Mouse (Mus musculus) heart, embryonic 11.5 days (tissue): Measurements from ENCODE around the gene Tas2r117. TPM values are rescaled to one million over a fixed set of nuclear protein-coding genes. Genes with fewer than 3 reads are reported as not detected.
A peak's percentile ranks its signal among the peaks of the same experiment; 100 is the strongest.

Source experiments
- ATAC-seq: fragments of 200-750 bp; cut with Nextera tagmentation; replicated peaks from 2 replicates; pipeline ENCODE4 v1.8.0; 2017; ENCODE audit warnings: moderate library complexity; ENCODE audit not compliant: insufficient number of reproducible peaks, low FRiP score, low TSS enrichment
- H3K27ac ChIP-seq: fragments of 300-500 bp; sonication (generic); 2 replicates; pipeline ENCODE4 v1.5.1; 2014; ENCODE audit warnings: mild to moderate bottlenecking, low read depth, low read length
- H3K27me3 ChIP-seq: fragments of 300-500 bp; sonication (generic); 2 replicates; pipeline ENCODE4 v1.6.1; 2014; ENCODE audit warnings: mild to moderate bottlenecking, low read length, mixed read lengths; ENCODE audit not compliant: control insufficient read depth, insufficient read depth
- H3K36me3 ChIP-seq: fragments of 300-500 bp; sonication (generic); 2 replicates; pipeline ENCODE4 v1.6.1; 2014; ENCODE audit warnings: mild to moderate bottlenecking, low read length, moderate library complexity, mixed read lengths; ENCODE audit not compliant: control insufficient read depth, insufficient read depth
- H3K4me1 ChIP-seq: fragments of 300-500 bp; sonication (generic); 2 replicates; pipeline ENCODE4 v1.6.1; 2014; ENCODE audit warnings: low read length; ENCODE audit not compliant: control insufficient read depth, insufficient read depth
- H3K4me2 ChIP-seq: fragments of 300-500 bp; sonication (generic); 2 replicates; pipeline ENCODE4 v1.6.1; 2014; ENCODE audit warnings: mild to moderate bottlenecking, moderate library complexity
- H3K4me3 ChIP-seq: fragments of 300-500 bp; sonication (generic); 2 replicates; pipeline ENCODE4 v1.5.1; 2014; ENCODE audit warnings: low read depth, low read length
- H3K9ac ChIP-seq: fragments of 300-500 bp; sonication (generic); 2 replicates; pipeline ENCODE4 v1.6.1; 2014; ENCODE audit warnings: mild to moderate bottlenecking, low read depth, low read length, moderate library complexity
- H3K9me3 ChIP-seq: fragments of 300-500 bp; sonication (generic); replicated peaks from 2 replicates; pipeline ENCODE4 v1.6.1; 2016; ENCODE audit warnings: low read length; ENCODE audit not compliant: control insufficient read depth
- WGBS: fragments of 180-500 bp; shearing (Covaris S2); extraction: QIAGEN DNeasy Blood & Tissue Kit; methylation state at CpG from one replicate; pipeline ENCODE4 v1.1.7; 2014; ENCODE audit not compliant: insufficient replicate concordance; 5-methylcytosine and 5-hydroxymethylcytosine counted together
- polyA plus RNA-seq: library from polyadenylated mRNA; unstranded; fragments of >200 nt; fragmentation: Nextera tagmentation; extraction: Ambion mirVana; gene quantifications from 2 replicates; pipeline ENCODE4 v1.2.1, GENCODE M21; 2014

Tas2r117 gene
- polyA plus RNA-seq = not detected in 2 replicates

DNA sequence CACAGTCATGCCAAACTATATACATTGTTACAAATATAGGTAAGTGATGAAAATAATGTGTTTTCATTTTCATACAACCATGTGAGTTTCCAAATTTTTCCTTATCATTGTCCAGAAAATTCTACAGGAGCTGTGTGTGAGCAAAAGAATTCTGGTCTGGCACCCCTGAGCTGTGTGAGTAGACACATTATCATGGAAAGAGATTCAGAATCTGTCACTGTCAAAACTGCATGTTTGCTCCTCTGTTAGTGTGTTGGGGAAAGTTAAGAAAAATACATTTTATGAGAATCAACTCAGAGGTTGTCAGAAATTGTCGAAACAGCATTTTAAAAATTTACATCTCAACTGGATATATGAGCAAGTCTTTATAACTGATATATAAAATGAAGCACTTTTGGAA is at the start of gene Tas2r117:
Gene Tas2r117 (plus strand): TSS at position 301 of the 400 bp plus-strand sequence.
- H3K27me3 ChIP-seq = no peaks in the 10 kb centered on the region
- no peak within 1 kb of the TSS for H3K4me2 ChIP-seq
- H3K36me3 ChIP-seq = no peaks in the 10 kb centered on the region
- no peaks in the 10 kb centered on the region for H3K9me3 ChIP-seq
- no peak for ATAC-seq
- H3K9ac ChIP-seq = no peak within 1 kb of the TSS
- no peak within 1 kb of the TSS for H3K27ac ChIP-seq
- H3K4me1 ChIP-seq = no peaks in the 10 kb centered on the region
- WGBS = 77% methylated on average over 1 of the region's 1 CpGs
- no peak within 1 kb of the TSS for H3K4me3 ChIP-seq

DNA sequence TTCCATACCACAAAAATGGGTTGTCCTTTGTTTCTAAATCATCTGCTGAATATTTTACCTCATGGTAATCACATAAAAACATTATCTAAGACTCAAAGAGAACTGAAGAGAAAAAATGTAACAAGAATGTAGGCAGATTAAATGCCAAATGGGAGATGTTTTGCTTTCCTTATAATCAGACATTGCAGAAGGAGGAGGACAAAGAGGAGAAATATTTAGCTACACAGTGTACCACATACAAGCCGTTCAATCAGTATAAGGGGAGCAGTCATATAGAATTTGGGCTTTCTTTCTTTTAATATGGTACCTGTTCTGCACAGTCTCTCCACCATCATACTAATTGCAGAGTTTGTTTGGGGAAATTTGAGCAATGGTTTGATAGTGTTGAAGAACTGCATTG is 48.2 kb upstream of the Tas2r117 start, which contains the start of gene Tas2r124:
Gene Tas2r124 (plus strand): TSS at position 301 of the 400 bp plus-strand sequence.
- no peak within 1 kb of the TSS for H3K4me2 ChIP-seq
- no peaks in the 10 kb centered on the region for H3K4me1 ChIP-seq
- ATAC-seq = no peak
- no peaks in the 10 kb centered on the region for H3K27me3 ChIP-seq
- H3K9ac ChIP-seq = no peak within 1 kb of the TSS
- 89% methylated on average over 1 of the region's 1 CpGs for WGBS
- H3K9me3 ChIP-seq = no peaks in the 10 kb centered on the region
- H3K36me3 ChIP-seq = no peaks in the 10 kb centered on the region
- no peak within 1 kb of the TSS for H3K27ac ChIP-seq
- no peak within 1 kb of the TSS for H3K4me3 ChIP-seq

DNA sequence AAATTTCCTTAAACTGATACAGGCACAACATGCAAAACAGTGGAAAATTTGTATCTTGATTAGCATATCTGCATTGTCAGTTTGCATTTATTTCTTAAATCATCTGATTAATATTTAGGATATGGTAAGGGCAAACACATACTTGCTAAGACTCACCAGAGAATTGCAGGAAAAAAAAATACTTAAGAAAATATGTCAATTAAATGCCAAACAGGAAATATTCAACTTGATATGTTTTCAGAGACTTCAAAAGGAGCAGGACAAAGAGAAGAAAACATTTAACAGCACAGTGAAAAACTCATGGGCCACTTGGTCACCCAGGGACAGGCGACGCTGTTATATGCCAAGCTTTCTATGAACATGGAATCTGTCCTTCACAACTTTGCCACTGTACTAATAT is 40.8 kb upstream of the Tas2r117 start, which contains the start of gene Tas2r102:
Gene Tas2r102 (plus strand): TSS at position 301 of the 400 bp plus-strand sequence.
- Histone ChIP-seq H3K27me3 (no peaks in the 10 kb centered on the region), H3K4me2 (no peak within 1 kb of the TSS), H3K36me3 (no peaks in the 10 kb centered on the region), H3K27ac (no peak within 1 kb of the TSS), H3K9ac (no peak within 1 kb of the TSS), H3K4me1 (no peaks in the 10 kb centered on the region), H3K4me3 (no peak within 1 kb of the TSS), H3K9me3 (no peaks in the 10 kb centered on the region)
- no peak for ATAC-seq
- 91% methylated on average over 2 of the region's 2 CpGs for WGBS

DNA sequence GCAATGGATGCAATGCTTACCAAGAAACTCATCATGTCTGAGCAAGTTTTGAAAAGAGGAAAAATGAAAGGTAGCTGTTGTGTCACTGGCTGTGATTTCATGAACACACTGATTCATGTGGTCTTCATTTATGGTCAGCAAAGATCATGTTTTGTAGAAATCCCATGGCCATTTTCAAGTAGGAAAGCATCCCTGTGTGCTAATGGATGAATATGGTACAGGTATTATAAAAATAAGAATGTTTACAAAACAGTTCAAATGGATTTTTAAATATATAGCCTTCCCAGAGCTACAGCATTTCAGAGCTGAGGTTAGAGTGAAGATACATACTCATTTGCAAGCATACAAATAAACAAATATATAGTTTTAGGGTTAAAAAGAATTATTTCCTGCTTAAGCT is 24.6 kb upstream of the Tas2r117 start, which contains the start of gene Tas2r136:
Gene Tas2r136 (minus strand): TSS at position 101 of the 400 bp plus-strand sequence.
- Histone ChIP-seq H3K4me1 (no peaks in the 10 kb centered on the region), H3K4me3 (no peak within 1 kb of the TSS), H3K27ac (no peak within 1 kb of the TSS)

DNA sequence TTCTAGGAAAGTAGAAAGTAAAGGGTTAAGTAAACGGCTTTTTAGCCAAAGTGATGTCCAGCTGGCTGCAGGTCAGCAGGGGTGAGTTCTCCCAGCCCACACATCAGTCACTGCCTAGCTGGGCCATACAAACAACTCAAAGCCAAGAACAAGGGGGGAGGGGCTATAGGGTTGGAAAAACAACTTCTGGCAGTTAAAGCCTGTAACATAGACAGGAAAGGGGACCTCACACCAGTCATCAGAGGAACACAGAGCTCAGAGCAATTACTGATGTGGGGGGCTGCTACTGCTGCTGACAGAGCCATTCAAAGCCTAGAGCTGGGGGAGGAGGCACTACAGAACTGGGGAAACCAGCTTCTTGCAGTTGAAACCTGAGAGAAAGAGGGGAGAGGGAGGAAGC is 7.2 kb upstream of the Tas2r117 start:
- Histone ChIP-seq H3K4me2 (no peak overlapping the region), H3K36me3 (no peaks in the 10 kb centered on the region), H3K9me3 (peaks cover 10% of the 10 kb centered on the region; the same call in 1 of the 2 replicates), H3K9ac (no peak overlapping the region), H3K27ac (no peak overlapping the region), H3K4me3 (no peak overlapping the region), H3K4me1 (no peaks in the 10 kb centered on the region), H3K27me3 (no peaks in the 10 kb centered on the region)
- WGBS = 19% methylated on average over 1 of the region's 1 CpGs
- ATAC-seq = peak; percentile 31; the same call in 1 of the 2 replicates

More for the DNA sequence above, 24.6 kb upstream of the Tas2r117 start, which contains the start of gene Tas2r136:
- Histone ChIP-seq H3K4me2 (no peak within 1 kb of the TSS), H3K27me3 (no peaks in the 10 kb centered on the region), H3K9me3 (no peaks in the 10 kb centered on the region), H3K36me3 (no peaks in the 10 kb centered on the region), H3K9ac (no peak within 1 kb of the TSS)
- ATAC-seq = no peak

DNA sequence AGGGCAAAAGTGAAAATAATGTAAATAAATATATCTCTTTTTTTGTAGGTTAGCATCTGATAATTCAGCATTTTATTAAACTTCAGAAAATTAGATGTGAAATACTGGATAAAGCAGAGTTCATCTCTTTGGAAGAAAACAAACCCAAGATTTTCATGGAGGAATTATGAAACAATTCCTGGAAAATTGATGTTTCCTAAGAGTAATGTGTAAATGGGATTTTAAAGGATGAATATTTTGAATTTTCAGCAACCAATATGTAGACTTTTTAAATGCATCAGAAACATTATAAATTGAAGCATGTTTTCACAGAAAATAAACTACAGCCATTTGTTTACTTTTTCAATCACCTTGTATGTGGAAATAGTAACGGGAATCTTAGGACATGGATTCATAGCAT is 44.2 kb downstream of the Tas2r117 start, which contains the start of gene Tas2r123:
Gene Tas2r123 (plus strand): TSS at position 301 of the 400 bp plus-strand sequence.
- H3K9me3 ChIP-seq = no peaks in the 10 kb centered on the region
- no peak within 1 kb of the TSS for H3K9ac ChIP-seq
- H3K4me1 ChIP-seq = no peaks in the 10 kb centered on the region
- ATAC-seq = no peak
- no peak within 1 kb of the TSS for H3K27ac ChIP-seq
- H3K36me3 ChIP-seq = no peaks in the 10 kb centered on the region
- 77% methylated on average over 1 of the region's 1 CpGs for WGBS
- no peaks in the 10 kb centered on the region for H3K27me3 ChIP-seq
- no peak within 1 kb of the TSS for H3K4me2 ChIP-seq
- H3K4me3 ChIP-seq = no peak within 1 kb of the TSS

Other genes with a start within 250 kb of the Tas2r117 start
- not detected in 2 replicates for gene Prh1, start 233.0 kb upstream of the Tas2r117 start, polyA plus RNA-seq
- not detected in 2 replicates for gene Prp2, start 206.9 kb upstream of the Tas2r117 start, polyA plus RNA-seq
- gene A630073D07Rik, start 151.3 kb upstream of the Tas2r117 start, polyA plus RNA-seq = not detected in 2 replicates
- gene Tas2r120, start 145.9 kb upstream of the Tas2r117 start, polyA plus RNA-seq = not detected in 2 replicates
- not detected in 2 replicates for gene Tas2r121, start 101.8 kb upstream of the Tas2r117 start, polyA plus RNA-seq
- gene Tas2r122, start 90.9 kb upstream of the Tas2r117 start, polyA plus RNA-seq = not detected in 2 replicates
- not detected in 2 replicates for gene Tas2r115, start 64.8 kb upstream of the Tas2r117 start, polyA plus RNA-seq
- gene Tas2r124, start 48.1 kb upstream of the Tas2r117 start, polyA plus RNA-seq = not detected in 2 replicates
- gene Tas2r102, start 40.7 kb upstream of the Tas2r117 start, polyA plus RNA-seq = not detected in 2 replicates
- gene Tas2r136, start 24.7 kb upstream of the Tas2r117 start, polyA plus RNA-seq = not detected in 2 replicates
- not detected in 2 replicates for gene Tas2r123, start 44.3 kb downstream of the Tas2r117 start, polyA plus RNA-seq
- gene Tas2r116, start 52.6 kb downstream of the Tas2r117 start, polyA plus RNA-seq = not detected in 2 replicates
- not detected in 2 replicates for gene Tas2r110, start 65.2 kb downstream of the Tas2r117 start, polyA plus RNA-seq
- not detected in 2 replicates for gene Tas2r113, start 90.2 kb downstream of the Tas2r117 start, polyA plus RNA-seq
- gene Tas2r125, start 106.8 kb downstream of the Tas2r117 start, polyA plus RNA-seq = not detected in 2 replicates
- not detected in 2 replicates for gene Tas2r129, start 148.3 kb downstream of the Tas2r117 start, polyA plus RNA-seq
- gene Tas2r131, start 155.1 kb downstream of the Tas2r117 start, polyA plus RNA-seq = not detected in 2 replicates
- gene Tas2r109, start 178.1 kb downstream of the Tas2r117 start, polyA plus RNA-seq = not detected in 2 replicates
- gene Tas2r103, start 234.3 kb downstream of the Tas2r117 start, polyA plus RNA-seq = not detected in 2 replicates